Mouse (Mus musculus): ENCODE results near the gene Efna3. TPM values are rescaled to one million over a fixed set of nuclear protein-coding genes. Genes with fewer than 3 reads are reported as not detected.

Gene Efna3
- 13.0 and 16.0 TPM in 2 replicates for polyA plus RNA-seq (2015; fragmentation: Nextera tagmentation; extraction: Ambion mirVana)

GRCm38 (mm10) chr3:89322514-89323165 lies at the start of gene Efna3:
TSS of gene Efna3 (minus strand) at chr3:89322965.
- Histone ChIP-seq H3K36me3 (ENCODE audit: control insufficient read depth, insufficient read depth, low read length) (no peaks in the 10 kb centered on the region), H3K4me2 (ENCODE audit: low read depth, low read length) (peak within 1 kb of the TSS; percentile 84), H3K9ac (ENCODE audit: low read length) (peak within 1 kb of the TSS; percentile 67), H3K27ac (ENCODE audit: low read length) (no peak within 1 kb of the TSS), H3K27me3 (ENCODE audit: control insufficient read depth, insufficient read depth, low read length) (peaks cover 32% of the 10 kb centered on the region), H3K9me3 (replicated peaks; ENCODE audit: control insufficient read depth, low read length) (no peaks in the 10 kb centered on the region), H3K4me1 (ENCODE audit: control insufficient read depth, insufficient read depth, low read length) (peaks cover 33% of the 10 kb centered on the region), H3K4me3 (replicated peaks; ENCODE audit: low read length) (peak within 1 kb of the TSS; percentile 59)
- peak; percentile 67 for ATAC-seq (ENCODE audit: insufficient read depth, low FRiP score)
- WGBS, result under 1% methylated on average over 51 of the region's 53 CpGs

- no peak for ATAC-seq (ENCODE audit: insufficient read depth, low FRiP score)
- Histone ChIP-seq H3K9ac (ENCODE audit: low read length) (no peak overlapping the region), H3K4me2 (ENCODE audit: low read depth, low read length) (no peak overlapping the region)
Measured at GRCm38 (mm10) chr3:89367338-89367737, 44.6 kb upstream of the Efna3 start.

GRCm38 (mm10) chr3:89365486-89366414 lies 43.0 kb upstream of the Efna3 start:
- Histone ChIP-seq H3K4me3 (replicated peaks; ENCODE audit: low read length) (no peak overlapping the region), H3K27ac (ENCODE audit: low read length) (no peak overlapping the region), H3K4me2 (ENCODE audit: low read depth, low read length) (no peak overlapping the region), H3K36me3 (ENCODE audit: control insufficient read depth, insufficient read depth, low read length) (no peaks in the 10 kb centered on the region), H3K9ac (ENCODE audit: low read length) (peak overlapping the region; percentile 55), H3K9me3 (replicated peaks; ENCODE audit: control insufficient read depth, low read length) (no peaks in the 10 kb centered on the region), H3K27me3 (ENCODE audit: control insufficient read depth, insufficient read depth, low read length) (no peaks in the 10 kb centered on the region), H3K4me1 (ENCODE audit: control insufficient read depth, insufficient read depth, low read length) (0 out of 2 replicates have a peak, but pooled peaks cover 4% of the 10 kb centered on the region)
- 0 out of 2 replicates have a peak, but pooled peaks have one; percentile 19 for ATAC-seq (ENCODE audit: insufficient read depth, low FRiP score)
- 55% methylated on average over 20 of the region's 20 CpGs for WGBS

More at GRCm38 (mm10) chr3:89367338-89367737, 44.6 kb upstream of the Efna3 start:
- Histone ChIP-seq H3K4me3 (replicated peaks; ENCODE audit: low read length) (no peak overlapping the region), H3K27ac (ENCODE audit: low read length) (no peak overlapping the region), H3K36me3 (ENCODE audit: control insufficient read depth, insufficient read depth, low read length) (no peaks in the 10 kb centered on the region), H3K4me1 (ENCODE audit: control insufficient read depth, insufficient read depth, low read length) (0 out of 2 replicates have a peak, but pooled peaks cover 4% of the 10 kb centered on the region), H3K27me3 (ENCODE audit: control insufficient read depth, insufficient read depth, low read length) (no peaks in the 10 kb centered on the region), H3K9me3 (replicated peaks; ENCODE audit: control insufficient read depth, low read length) (no peaks in the 10 kb centered on the region)
- 53% methylated on average over 11 of the region's 11 CpGs for WGBS

GRCm38 (mm10) chr3:89365153-89365485 lies 42.4 kb upstream of the Efna3 start, which contains the start of gene Dcst1:
TSS of gene Dcst1 (minus strand) at chr3:89365253.
- Histone ChIP-seq H3K27ac (ENCODE audit: low read length) (no peak within 1 kb of the TSS), H3K9me3 (replicated peaks; ENCODE audit: control insufficient read depth, low read length) (no peaks in the 10 kb centered on the region), H3K4me3 (replicated peaks; ENCODE audit: low read length) (no peak within 1 kb of the TSS), H3K36me3 (ENCODE audit: control insufficient read depth, insufficient read depth, low read length) (no peaks in the 10 kb centered on the region), H3K9ac (ENCODE audit: low read length) (peak within 1 kb of the TSS; percentile 55), H3K4me2 (ENCODE audit: low read depth, low read length) (no peak within 1 kb of the TSS), H3K4me1 (ENCODE audit: control insufficient read depth, insufficient read depth, low read length) (0 out of 2 replicates have a peak, but pooled peaks cover 4% of the 10 kb centered on the region), H3K27me3 (ENCODE audit: control insufficient read depth, insufficient read depth, low read length) (no peaks in the 10 kb centered on the region)
- ATAC-seq (ENCODE audit: insufficient read depth, low FRiP score), result no peak
- WGBS, result 87% methylated on average over 11 of the region's 11 CpGs

GRCm38 (mm10) chr3:89364631-89365030 lies 41.9 kb upstream of the Efna3 start:
- WGBS, result 68% methylated on average over 8 of the region's 8 CpGs
- Histone ChIP-seq H3K4me3 (replicated peaks; ENCODE audit: low read length) (no peak overlapping the region), H3K9me3 (replicated peaks; ENCODE audit: control insufficient read depth, low read length) (no peaks in the 10 kb centered on the region), H3K27ac (ENCODE audit: low read length) (no peak overlapping the region), H3K36me3 (ENCODE audit: control insufficient read depth, insufficient read depth, low read length) (no peaks in the 10 kb centered on the region), H3K9ac (ENCODE audit: low read length) (no peak overlapping the region), H3K27me3 (ENCODE audit: control insufficient read depth, insufficient read depth, low read length) (no peaks in the 10 kb centered on the region), H3K4me2 (ENCODE audit: low read depth, low read length) (no peak overlapping the region), H3K4me1 (ENCODE audit: control insufficient read depth, insufficient read depth, low read length) (peaks cover 7% of the 10 kb centered on the region; the same call in 1 of the 2 replicates)
- ATAC-seq (ENCODE audit: insufficient read depth, low FRiP score), result no peak

- Histone ChIP-seq H3K4me1 (ENCODE audit: control insufficient read depth, insufficient read depth, low read length) (peaks cover 10% of the 10 kb centered on the region; the same call in 1 of the 2 replicates), H3K4me3 (replicated peaks; ENCODE audit: low read length) (no peak within 1 kb of the TSS), H3K4me2 (ENCODE audit: low read depth, low read length) (no peak within 1 kb of the TSS), H3K36me3 (ENCODE audit: control insufficient read depth, insufficient read depth, low read length) (no peaks in the 10 kb centered on the region), H3K9me3 (replicated peaks; ENCODE audit: control insufficient read depth, low read length) (no peaks in the 10 kb centered on the region), H3K27me3 (ENCODE audit: control insufficient read depth, insufficient read depth, low read length) (no peaks in the 10 kb centered on the region), H3K27ac (ENCODE audit: low read length) (no peak within 1 kb of the TSS), H3K9ac (ENCODE audit: low read length) (no peak within 1 kb of the TSS)
- WGBS, result 86% methylated on average over 7 of the region's 7 CpGs
- no peak for ATAC-seq (ENCODE audit: insufficient read depth, low FRiP score)
Measured at GRCm38 (mm10) chr3:89361675-89362074, 38.9 kb upstream of the Efna3 start, which contains the start of gene Dcst2. TSS of gene Dcst2 (plus strand) at chr3:89361975.

GRCm38 (mm10) chr3:89360237-89360636 lies 37.5 kb upstream of the Efna3 start:
- H3K27ac ChIP-seq (ENCODE audit: low read length), result no peak overlapping the region
- WGBS, result 78% methylated on average over 3 of the region's 3 CpGs
- H3K4me2 ChIP-seq (ENCODE audit: low read depth, low read length), result no peak overlapping the region
- peaks cover 11% of the 10 kb centered on the region; the same call in 1 of the 2 replicates for H3K4me1 ChIP-seq (ENCODE audit: control insufficient read depth, insufficient read depth, low read length)
- no peak overlapping the region for H3K9ac ChIP-seq (ENCODE audit: low read length)
- H3K36me3 ChIP-seq (ENCODE audit: control insufficient read depth, insufficient read depth, low read length), result no peaks in the 10 kb centered on the region
- no peaks in the 10 kb centered on the region for H3K9me3 ChIP-seq (replicated peaks; ENCODE audit: control insufficient read depth, low read length)
- no peaks in the 10 kb centered on the region for H3K27me3 ChIP-seq (ENCODE audit: control insufficient read depth, insufficient read depth, low read length)
- no peak for ATAC-seq (ENCODE audit: insufficient read depth, low FRiP score)
- H3K4me3 ChIP-seq (replicated peaks; ENCODE audit: low read length), result no peak overlapping the region

- H3K36me3 ChIP-seq (ENCODE audit: control insufficient read depth, insufficient read depth, low read length), result no peaks in the 10 kb centered on the region
- H3K4me2 ChIP-seq (ENCODE audit: low read depth, low read length), result no peak overlapping the region
- no peaks in the 10 kb centered on the region for H3K27me3 ChIP-seq (ENCODE audit: control insufficient read depth, insufficient read depth, low read length)
- H3K4me1 ChIP-seq (ENCODE audit: control insufficient read depth, insufficient read depth, low read length), result peaks cover 15% of the 10 kb centered on the region; the same call in 1 of the 2 replicates
- no peaks in the 10 kb centered on the region for H3K9me3 ChIP-seq (replicated peaks; ENCODE audit: control insufficient read depth, low read length)
- H3K4me3 ChIP-seq (replicated peaks; ENCODE audit: low read length), result no peak overlapping the region
- WGBS, result 51% methylated on average over 6 of the region's 6 CpGs
- H3K27ac ChIP-seq (ENCODE audit: low read length), result no peak overlapping the region
- no peak overlapping the region for H3K9ac ChIP-seq (ENCODE audit: low read length)
- peak; percentile 41; the same call in 1 of the 2 replicates for ATAC-seq (ENCODE audit: insufficient read depth, low FRiP score)
Measured at GRCm38 (mm10) chr3:89359630-89360029, 36.9 kb upstream of the Efna3 start.

GRCm38 (mm10) chr3:89356029-89356428 lies 33.3 kb upstream of the Efna3 start:
- H3K4me2 ChIP-seq (ENCODE audit: low read depth, low read length), result no peak overlapping the region
- no peak overlapping the region for H3K4me3 ChIP-seq (replicated peaks; ENCODE audit: low read length)
- no peaks in the 10 kb centered on the region for H3K27me3 ChIP-seq (ENCODE audit: control insufficient read depth, insufficient read depth, low read length)
- no peaks in the 10 kb centered on the region for H3K9me3 ChIP-seq (replicated peaks; ENCODE audit: control insufficient read depth, low read length)
- H3K4me1 ChIP-seq (ENCODE audit: control insufficient read depth, insufficient read depth, low read length), result peaks cover 15% of the 10 kb centered on the region; the same call in 1 of the 2 replicates
- no peak overlapping the region for H3K9ac ChIP-seq (ENCODE audit: low read length)
- 67% methylated on average over 9 of the region's 9 CpGs for WGBS
- ATAC-seq (ENCODE audit: insufficient read depth, low FRiP score), result no peak
- H3K36me3 ChIP-seq (ENCODE audit: control insufficient read depth, insufficient read depth, low read length), result no peaks in the 10 kb centered on the region
- H3K27ac ChIP-seq (ENCODE audit: low read length), result no peak overlapping the region

All from stomach, embryonic 16.5 days (tissue).